Mouse (Mus musculus) Patski (cell line): Measurements from ENCODE around the gene Gm20890. TPM values are rescaled to one million over a fixed set of nuclear protein-coding genes. Genes with fewer than 3 reads are reported as not detected.
"Not testable (repeated sequence)": the region's sequence is repeated elsewhere in the genome, so short reads cannot be mapped to it uniquely, and the experiment has no call there.

Experiments
- ATAC-seq: fragments of 100-300 bp; one replicate; pipeline ENCODE4 v1.8.0; 2021
- CTCF ChIA-PET: fragments of 350-600 bp; sonication (Branson Sonifier 250); formaldehyde crosslinking; loops from one replicate; lab custom pipeline; 2022; ENCODE audit warnings: inconsistent platforms; lab: Charles Lee
- POLR2A ChIA-PET: fragments of 350-600 bp; sonication (Branson Sonifier 250); formaldehyde crosslinking; loops from one replicate; lab custom pipeline; 2022; ENCODE audit warnings: antibody characterized with exemption, inconsistent platforms; lab: Charles Lee
- DNase-seq: peaks from one replicate; pipeline ENCODE4 v3.0.0-alpha.2; 2011; ENCODE audit warnings: low read depth, low spot score
- H3K27me3 ChIP-seq: fragments of 371-371 bp; one replicate; pipeline ENCODE4 v1.5.1; 2021
- in situ Hi-C: fragments of 300-500 bp; cut with MboI; formaldehyde crosslinking; loops from 3 replicates; pipeline ENCODE4 v1.11.1; 2018; ENCODE audit warnings: low pct_unique_long_range_greater_than_20kb, mixed read lengths
- polyA plus RNA-seq: library from polyadenylated mRNA; unstranded; gene quantifications from one replicate; pipeline ENCODE4 v1.2.3, GENCODE M21; 2021

Gene Gm20890
- polyA plus RNA-seq: not detected

- DNase-seq, H3K27me3 ChIP-seq, ATAC-seq, in situ Hi-C loops, POLR2A ChIA-PET, CTCF ChIA-PET: not testable (repeated sequence)
These were observed at the start of gene Gm20890 for GRCm38 (mm10) chrY:26776699-26777098. TSS of gene Gm20890 (minus strand) at chrY:26776799.
